Mouse (Mus musculus): ENCODE data around the gene 1190005I06Rik.

The 1190005I06Rik gene

DNA sequence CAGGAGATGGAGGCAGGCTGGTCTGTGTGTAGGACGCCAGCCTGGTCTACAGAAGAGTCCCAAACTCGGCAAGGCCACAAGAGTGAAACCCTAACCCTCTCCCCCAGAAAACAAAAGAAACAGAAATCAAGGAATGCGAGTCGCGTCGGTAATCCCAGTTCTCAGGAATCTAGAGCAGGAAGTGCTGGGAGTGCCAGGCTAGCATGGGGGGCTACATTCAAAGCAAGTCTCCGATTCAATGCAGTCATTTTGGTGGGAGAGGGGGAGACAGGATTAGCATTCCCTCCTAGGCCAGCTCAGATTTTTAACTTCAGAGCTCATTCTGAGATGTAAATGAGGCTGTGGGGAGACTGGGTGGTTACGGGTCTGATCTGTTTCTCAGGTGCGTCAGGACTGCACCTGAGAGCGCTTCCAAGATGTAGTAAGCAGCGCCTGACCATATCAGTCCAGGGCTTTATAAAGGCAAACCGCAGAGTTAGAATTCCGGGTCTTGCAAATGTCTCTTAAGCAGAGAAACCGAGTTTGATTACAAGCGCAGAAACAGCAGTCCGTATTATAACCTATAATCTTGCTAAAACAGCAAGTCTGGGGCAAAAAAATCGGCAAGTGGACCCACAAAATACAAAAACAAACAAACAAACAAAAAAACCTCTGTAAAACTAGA, 19.5 kb upstream of the 1190005I06Rik start:
- no peak for DNase-seq

DNA sequence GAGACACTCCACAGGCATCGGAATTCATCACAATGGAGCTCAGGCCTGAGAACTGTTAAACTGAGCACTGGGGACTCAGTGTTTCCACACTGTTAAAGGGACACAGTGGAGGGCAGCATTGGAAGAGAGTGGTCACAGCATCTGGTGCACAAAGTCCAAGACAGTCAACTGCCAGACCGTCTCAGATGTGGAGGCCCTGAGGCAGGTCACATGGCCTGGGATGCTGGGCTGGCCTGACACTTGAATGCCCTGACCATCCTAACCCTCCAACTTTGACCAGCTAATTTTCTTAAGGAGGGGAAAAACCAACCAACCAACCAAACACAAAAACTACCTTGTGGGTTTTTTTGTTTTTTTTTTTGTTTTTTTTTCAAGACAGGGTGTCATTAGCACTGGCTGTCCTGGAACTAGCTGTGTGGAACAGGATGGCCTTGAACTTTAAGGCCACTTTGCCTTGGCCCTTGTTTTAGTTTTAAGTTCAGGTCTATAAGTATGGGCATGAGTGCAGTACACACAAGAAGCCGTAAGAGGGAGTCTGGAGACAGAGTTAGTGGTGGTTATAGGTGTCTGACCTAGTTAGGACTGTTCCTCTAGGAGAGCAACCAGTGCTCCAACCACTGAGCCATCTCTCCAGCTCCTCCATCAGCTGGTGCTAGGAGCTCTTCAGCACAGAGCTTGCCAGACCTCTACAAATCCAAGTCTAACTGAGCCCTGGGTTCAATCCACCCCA, 18.5 kb upstream of the 1190005I06Rik start:
- DNase-seq, result no peak

DNA sequence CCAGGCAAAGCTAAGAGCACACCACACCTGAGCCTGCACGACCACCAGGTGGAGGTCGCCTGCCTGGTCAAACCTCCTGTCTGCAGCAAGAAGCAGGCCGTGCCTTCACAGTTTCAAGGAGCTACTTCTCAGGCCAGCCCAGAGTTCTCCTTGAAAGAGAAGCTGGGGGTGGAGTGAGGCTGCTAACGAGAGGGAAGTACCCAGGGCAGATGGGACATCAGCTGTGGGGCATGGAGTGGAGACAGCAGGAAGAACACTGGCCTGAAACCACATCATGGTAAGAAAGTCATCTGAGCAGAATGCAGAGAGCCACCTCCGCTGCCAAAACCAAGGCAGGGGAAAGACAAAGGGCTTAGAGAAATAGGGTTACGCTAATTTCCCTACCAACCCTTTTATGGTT, 17.1 kb upstream of the 1190005I06Rik start:
- DNase-seq, result no peak

DNA sequence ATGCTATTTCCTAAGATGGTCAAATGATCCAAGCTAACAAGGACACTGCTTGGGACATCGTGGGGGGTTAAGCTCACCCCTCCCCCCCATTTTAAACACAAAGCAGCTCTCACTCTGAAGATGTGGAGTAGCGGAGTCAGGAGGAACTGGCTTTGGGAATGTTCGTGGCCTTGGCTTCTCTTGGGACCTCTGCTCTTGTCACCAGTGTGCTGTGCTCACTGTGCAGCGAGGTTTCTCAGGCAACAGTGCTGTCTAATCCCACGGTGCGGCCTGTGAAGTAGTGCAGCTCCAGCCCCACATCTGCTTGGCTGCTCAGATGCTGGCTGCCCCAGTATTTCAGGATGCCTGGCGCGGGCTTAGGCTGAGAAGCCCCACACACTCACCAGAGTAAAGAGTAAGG, 10.0 kb upstream of the 1190005I06Rik start:
- DNase-seq, result no peak

DNA sequence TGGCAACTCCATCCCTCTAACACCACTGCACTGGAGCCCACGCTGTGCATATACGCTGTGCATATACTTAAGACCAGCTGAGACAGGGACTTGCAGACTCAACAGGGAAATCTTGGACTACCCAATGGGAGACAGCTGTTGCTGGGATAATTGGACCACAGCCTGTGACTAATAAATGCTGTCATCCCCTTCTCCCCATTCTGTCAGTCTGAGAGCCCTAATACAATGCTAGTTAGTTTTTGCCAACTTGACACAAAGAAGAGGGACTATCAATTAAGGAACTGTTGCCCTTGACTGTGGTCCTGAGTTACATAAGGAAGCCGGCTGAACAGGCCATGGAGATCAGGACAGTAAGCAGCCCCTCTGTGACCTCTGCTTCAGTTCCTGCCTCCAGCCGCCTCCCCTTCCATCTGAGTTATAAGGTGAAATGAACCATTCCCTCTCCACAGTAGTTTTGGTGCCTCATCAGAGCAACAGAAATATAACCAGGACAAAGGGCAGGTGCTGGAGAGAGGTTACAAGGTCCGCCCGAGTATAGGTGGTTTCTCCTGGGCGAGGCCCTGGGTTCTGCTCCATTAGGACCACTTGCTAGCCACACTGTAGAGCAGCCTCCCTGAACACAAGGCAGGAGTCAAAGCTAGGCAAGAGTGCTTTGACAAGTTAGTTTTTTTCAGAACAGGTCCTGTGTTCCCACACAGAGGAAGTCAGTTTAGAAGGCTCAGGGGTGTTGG, 9.1 kb upstream of the 1190005I06Rik start:
- DNase-seq, result no peak

DNA sequence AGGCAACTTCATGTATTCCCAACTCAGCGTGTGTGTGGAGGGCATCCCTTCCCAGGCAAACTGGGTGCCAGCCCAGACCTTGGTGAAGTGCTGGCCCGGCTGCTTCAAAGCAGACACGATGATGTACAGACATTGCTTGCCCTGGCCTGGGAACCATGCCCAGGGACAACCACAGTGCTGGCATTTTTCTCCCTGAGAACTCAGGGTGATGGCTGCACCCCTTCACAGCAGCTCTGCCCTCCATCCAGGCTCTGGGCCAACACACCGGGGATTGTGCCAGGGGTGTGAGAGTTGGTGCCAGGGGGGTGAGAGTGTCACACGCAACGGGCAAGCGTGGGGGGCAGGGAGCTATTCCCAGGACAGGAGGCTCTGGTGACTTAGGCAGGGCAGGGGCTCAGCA, 2.8 kb downstream of the 1190005I06Rik start:
- peak; percentile 19 for DNase-seq

DNA sequence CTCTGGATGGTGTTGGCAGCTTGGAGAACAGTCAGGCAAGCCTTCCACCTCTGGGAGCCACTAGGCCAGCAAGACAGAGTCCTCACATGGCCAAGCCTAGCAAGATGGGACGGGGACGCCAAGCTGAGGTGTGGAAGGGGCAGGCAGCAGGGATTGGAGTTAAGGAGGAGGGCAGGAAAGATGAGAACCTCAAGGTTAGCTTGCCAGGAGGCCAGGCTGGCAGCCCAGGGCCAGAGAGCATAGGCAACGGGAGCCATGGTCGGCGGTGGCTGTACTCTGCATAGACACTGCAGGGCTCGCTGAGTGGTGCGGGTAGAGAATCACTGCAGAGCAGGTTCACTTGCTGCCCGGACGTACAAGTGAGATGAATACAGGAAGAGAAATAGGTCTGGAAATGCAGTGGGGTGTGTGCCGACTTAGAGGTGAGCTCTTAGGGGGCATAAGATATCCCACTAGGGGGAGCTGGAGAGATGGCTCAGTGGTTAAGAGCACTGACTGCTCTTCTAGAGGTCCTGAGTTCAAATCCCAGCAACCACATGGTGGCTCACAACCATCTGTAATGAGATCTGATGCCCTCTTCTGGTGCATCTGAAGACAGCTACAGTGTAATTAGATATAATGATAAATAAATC, 5.3 kb downstream of the 1190005I06Rik start:
- DNase-seq, result no peak

DNA sequence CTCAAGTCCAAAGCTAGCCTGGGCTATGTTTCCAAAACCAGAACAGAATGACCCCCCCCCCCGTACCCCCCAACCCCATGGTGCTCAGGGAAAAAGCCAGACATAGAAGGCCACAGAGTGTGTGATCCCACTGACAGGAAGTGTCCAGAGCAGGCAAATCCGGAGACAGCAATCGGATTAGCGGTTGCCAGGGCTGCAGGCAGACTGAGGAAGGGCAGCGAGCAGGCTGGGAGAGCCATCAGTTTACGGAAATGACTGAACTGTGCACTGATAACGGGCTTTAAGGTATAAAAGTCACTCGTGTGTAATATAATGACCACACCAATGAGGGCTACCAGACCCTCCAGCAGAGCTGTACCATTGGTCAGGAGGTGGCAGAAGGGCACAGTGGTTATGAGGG, 6.2 kb downstream of the 1190005I06Rik start:
- DNase-seq, result no peak

DNA sequence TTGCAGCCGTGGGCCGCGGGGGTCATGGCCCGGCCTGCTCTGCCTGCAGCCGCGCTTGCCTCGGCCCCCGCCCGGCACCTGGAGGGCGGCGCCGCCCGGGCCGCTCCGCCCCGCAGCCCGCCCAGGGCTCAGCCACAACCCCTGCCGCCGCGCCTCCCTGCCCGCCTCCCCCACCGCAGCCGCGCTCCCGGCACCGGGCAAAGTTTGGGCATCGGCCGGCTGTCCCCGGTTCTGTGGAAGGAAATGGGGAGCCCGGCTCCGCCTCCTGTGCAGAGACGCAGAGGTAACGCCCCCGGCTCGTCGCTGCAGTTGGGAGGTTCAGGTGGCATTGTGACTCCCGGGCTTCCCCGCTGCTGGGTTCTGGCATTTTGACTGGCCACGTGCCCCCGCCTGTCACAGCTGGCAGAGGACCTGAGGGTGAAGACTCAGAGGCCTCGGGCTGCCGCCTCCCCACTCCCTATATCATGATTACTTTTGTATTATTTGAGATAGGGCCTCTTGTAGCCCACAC, 13.0 kb downstream of the 1190005I06Rik start:
- DNase-seq, result peak; percentile 56

DNA sequence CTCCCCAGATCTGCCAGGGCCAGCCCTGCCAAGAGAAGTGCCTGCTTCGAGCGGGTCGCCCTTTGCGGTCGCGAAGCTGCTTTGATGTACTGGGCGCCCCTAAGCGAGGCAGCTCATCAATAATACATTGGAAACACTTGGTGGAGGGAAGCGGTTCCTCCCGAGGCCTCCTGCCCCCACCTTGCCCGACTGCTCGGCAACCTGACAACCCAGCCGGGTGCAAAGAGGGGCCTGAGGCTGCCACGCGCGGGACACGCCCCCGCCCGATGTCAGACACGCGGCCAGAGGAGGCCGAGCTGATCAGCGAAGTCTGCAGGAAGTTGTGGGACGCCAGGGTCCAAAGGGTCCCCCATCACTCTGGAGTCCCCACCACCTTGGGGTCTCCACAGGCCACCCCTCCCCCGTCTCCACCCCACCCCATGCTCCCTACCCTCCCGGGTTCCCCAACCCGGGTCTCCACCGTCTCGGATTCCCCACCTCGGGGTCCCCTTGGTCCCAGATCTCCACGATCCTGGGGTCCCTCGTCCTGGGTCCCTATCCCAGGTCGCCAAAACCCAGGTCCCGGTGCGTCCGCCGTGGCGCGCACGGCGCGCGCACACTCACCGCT, 13.7 kb downstream of the 1190005I06Rik start:
- no peak for DNase-seq

DNA sequence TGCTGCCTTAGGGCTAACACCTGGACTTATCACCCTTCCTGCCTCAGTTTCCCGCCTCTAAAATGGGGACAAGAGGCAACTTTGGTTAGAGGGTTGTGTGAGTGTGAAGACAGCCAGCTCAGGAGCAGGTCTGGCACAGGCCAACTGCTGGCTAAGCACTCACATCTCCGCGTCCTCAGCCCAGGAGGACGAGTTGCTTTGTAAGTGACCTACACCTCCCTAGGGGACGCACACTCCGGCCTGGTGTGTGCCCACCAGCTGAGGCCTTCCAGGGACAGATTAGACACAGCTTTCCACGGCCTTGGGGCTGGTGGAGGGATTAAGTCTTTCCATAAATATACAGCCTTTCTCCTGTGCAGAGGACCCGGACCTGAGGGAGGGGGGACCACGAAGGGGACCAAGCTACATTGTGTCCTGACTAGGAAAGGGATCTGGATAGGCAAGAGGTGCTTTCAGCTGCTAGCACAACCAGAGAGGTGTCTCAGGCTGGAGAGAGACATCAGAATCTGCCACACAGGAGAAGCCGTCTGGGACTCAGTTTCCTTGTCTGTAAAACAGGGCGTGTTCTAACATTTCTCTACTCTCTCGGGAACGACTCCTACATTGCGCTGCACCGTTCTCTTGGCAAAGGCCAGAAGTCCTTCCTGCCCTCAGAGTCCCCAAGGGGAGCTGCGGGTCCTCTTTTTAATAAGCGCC, 14.3 kb downstream of the 1190005I06Rik start:
- no peak for DNase-seq

DNA sequence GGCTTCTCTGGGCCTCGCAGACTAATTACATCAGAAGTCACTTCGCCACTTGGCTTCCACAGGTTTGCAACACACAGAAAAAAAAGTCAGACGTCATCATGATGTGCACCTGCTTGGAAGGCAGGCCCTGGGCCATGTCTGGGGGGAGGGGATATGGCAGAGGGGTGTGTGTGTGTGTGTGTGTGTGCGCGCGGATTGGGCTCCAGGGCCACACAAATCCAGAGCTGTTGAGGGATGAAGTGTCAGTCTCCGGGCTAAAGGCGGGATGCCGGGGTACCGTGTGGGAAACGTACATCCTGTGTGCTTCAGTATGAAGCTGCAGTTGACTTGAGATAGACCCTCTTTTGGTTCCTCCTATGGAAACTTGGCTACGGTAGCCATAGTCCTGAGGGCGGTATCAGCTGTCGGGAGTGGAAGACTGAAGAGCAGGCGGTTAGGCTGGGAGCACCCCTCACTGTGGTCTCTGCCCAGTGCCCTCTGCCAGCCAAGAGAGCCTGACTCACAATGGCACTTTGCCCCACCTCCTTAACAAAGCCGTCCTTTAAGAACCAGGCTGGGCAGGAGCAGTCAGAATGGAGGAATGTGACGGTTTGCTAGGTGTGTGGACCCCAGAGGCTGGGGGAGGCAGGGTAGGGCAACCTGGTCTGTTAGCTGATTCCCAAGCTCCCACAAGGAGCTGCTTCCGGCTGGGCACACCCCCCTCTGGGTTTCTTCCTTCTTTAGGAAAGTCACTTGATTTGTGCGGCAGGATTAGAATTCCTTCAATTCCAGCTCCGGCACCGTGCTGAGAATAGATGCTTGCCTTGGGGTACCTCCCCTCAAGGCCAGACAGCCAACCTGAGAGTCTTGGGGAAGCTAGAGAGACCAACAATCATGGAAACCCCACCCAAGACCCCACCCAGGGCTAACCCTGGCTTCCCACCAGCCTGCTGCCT, 15.7 kb downstream of the 1190005I06Rik start:
- no peak for DNase-seq

DNA sequence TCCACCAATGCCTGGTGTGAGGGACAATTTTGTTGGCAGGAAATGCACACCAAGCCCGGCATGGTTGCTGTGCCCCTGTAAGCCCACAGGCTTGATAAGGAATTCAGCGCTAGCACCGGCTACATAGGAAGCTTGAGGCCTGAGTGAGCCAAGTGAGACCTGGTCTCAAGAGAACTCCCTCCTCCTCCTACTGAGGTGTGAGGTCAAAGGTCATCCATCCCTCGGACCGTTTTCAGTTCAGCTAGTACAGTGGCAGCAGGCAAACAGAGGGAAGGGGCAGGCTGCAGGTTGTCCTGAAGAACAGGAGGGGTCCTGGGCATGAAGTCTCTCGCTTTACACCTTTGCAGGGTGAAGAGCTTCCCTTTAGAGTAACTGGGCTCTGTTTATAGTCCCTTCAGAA, 16.6 kb downstream of the 1190005I06Rik start:
- no peak for DNase-seq

DNA sequence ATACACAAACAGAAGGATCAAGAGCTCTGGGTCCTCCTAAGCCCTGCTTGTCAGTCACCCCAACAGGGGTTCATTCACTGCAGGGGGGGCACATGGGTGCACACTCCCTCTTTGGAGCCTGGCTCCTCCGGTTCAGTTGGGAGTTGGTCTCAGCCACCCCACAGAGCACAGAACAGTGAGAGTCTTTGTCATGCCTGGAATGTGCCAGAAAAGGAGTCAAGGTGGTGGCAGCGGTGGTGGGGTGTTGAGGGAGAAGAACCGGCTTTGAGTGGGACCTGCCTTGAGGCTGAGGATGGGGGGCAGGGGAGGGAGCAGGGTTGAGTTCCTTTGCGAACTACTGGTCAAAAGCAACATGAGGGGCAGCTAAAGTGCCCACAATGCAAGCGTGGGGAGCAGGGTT, 17.4 kb downstream of the 1190005I06Rik start:
- no peak for DNase-seq

DNA sequence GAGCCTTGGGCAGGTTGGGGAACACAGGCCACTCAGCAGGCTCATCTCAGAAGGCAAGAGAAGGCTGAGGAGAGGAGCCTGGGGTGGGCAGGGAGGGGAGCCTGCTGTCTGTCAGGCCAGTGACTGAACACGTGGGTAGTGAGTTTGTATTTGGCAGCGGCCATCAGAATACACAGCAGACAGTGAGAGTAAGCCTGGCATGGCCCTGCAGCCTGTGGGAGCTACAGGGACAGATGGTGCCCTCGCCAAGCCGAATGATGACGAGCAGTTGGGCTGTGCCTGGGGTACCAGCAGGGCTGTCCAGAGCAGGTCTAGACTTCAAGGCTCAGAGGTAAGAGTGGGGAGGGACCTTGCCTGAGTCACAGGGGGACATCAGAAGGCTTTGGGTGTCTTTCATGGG, 20.1 kb downstream of the 1190005I06Rik start:
- no peak for DNase-seq

DNA sequence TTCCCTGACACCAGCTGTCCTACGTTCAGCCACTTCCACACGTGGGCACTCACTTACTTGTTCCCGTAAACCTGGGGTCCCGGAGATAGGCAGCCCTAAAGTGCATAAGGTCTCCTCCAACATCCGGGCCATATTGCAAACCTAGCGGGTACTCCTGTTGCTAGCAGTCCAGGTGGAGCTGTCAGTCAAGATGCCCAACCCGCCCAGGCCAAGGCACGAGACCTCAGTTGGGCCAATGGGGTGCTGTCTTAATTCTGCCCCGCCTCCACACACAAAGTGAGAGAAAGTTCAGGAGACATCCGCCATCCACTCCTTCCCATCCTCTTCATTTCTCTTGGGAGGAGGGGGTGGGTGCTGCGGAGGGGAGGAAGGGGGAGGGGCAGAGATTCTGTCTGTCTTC, 21.0 kb downstream of the 1190005I06Rik start:
- DNase-seq, result no peak

DNA sequence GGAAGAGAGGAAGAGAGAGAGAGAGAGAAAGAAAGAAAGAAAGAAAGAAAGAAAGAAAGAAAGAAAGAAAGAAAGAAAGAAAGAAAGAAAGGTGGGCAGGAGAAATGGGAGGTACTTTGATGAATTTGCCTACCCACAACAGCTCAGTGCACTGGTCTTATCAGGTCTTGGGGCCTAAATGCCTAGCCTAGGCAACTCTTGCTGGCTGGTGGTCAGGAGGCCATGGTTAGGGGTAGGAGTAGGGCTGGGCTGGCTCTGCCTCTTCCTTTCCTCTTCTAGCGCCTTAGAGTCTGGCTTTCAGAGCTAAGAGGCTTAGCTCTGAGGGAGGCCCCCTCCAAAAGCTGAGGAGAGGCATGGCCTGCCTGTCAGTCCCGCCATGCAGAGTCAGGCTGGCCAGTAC, 23.8 kb downstream of the 1190005I06Rik start:
- DNase-seq, result no peak

DNA sequence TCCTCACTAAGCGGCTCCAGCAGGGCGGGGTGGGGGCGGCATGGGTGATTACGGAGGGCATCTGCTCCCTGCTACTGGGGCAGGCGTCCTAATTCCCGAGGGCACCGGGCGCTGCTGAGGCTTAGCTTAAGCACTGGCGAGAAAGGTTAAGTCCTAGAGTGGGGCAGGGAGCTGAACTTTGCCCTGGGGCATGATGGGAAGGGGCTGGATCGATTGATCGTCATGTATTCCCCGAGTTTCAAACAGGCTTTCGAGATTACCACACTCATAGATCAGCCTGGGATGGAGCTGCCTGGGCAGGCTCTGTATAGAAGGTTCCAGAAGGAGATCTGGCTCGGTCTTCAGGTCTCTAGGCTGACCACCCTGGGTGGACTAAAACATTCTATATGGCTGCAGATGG, 25.3 kb downstream of the 1190005I06Rik start:
- DNase-seq, result no peak

DNA sequence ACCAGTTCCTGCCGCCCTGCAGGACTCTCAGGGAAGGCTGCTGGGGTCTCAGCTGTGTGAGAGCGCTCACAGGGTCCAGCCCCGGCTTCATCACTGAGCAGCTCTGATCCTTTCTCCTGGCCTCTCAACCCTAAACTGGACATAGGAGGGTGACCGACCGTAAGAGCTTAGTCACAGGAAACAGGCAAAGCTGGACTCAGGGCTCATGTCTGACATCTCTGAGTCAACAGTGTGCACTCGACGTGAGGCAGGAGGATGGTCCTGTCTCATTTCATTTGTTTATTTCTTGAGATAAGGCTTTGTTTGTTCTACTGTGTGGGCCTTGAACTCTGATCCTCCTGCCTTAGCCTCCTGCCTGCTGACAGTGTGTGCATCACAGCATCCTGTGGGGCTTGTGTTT, 27.0 kb downstream of the 1190005I06Rik start:
- no peak for DNase-seq

DNA sequence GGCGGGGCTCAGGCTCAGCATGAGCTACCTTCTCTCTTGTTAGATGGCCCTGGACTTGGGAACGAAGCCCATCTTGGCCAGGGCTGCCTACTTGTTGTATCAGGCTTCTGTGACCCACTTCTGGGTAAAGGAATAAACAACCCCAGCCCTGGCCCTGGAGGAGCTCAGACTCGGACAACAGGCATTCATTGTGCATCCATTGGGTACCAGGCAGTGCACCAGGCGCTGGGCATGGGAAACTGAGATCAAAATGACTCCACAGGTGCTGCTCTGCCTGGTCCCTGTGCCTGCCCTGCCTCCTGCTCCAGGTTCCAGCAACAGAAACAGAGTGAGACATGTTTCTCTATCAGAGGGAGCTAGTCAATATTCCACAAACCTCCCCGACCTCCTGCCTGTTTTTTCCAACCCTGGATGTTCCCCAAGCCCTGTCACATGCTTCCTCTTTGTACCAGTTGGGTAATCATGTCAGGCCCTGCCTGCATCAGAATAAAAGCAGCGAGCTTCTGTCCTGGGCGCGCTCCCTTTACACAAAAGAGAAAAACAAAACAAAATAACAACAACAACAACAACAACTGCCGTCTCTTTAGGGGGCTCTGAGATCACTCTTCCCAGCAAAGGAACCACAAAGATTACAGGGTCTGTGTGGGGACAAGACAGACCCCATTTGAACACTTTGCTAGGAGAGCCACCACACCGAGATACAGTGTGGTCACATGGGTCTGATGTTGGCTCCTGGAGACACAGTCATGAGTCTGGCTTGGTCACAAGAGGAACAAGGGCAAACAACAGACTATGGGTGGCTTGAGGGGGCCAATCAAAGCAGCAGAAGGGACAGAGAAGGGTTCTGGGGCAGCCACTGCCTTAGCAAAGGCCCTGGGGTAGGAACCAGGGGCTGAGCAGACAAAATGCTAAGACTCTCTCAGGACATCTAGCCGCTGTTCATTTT, 27.9 kb downstream of the 1190005I06Rik start:
- peak; percentile 30 for DNase-seq

Measured in lung, postnatal 14 days (tissue).